Mouse (Mus musculus) intestine, embryonic 15.5 days (tissue): ENCODE data around the gene Olfr1342. TPM values are rescaled to one million over a fixed set of nuclear protein-coding genes. Genes with fewer than 3 reads are reported as not detected.

Source experiments
- ATAC-seq: fragments of 200-750 bp; cut with Nextera tagmentation; 2 replicates; pipeline ENCODE4 v1.8.0; 2017; ENCODE audit warnings: moderate TSS enrichment, moderate library complexity
- H3K27ac ChIP-seq: fragments of 300-500 bp; sonication (generic); 2 replicates; pipeline ENCODE4 v1.5.1; 2015; ENCODE audit warnings: mild to moderate bottlenecking, inconsistent platforms
- H3K27me3 ChIP-seq: fragments of 300-500 bp; sonication (generic); replicated peaks from 2 replicates; pipeline ENCODE4 v1.6.1; 2015; ENCODE audit warnings: inconsistent platforms
- H3K36me3 ChIP-seq: fragments of 300-500 bp; sonication (generic); 2 replicates; pipeline ENCODE4 v1.6.1; 2015; ENCODE audit warnings: inconsistent platforms
- H3K4me1 ChIP-seq: fragments of 300-500 bp; sonication (generic); replicated peaks from 2 replicates; pipeline ENCODE4 v1.6.1; 2015; ENCODE audit warnings: inconsistent platforms
- H3K4me2 ChIP-seq: fragments of 300-500 bp; sonication (generic); replicated peaks from 2 replicates; pipeline ENCODE4 v1.6.1; 2015; ENCODE audit warnings: mild to moderate bottlenecking, inconsistent platforms
- H3K4me3 ChIP-seq: fragments of 300-500 bp; sonication (generic); replicated peaks from 2 replicates; pipeline ENCODE4 v1.5.1; 2015; ENCODE audit warnings: inconsistent platforms
- H3K9ac ChIP-seq: fragments of 300-500 bp; sonication (generic); 2 replicates; pipeline ENCODE4 v1.6.1; 2015; ENCODE audit warnings: inconsistent platforms
- H3K9me3 ChIP-seq: fragments of 300-500 bp; sonication (generic); 2 replicates; pipeline ENCODE4 v1.6.1; 2016; ENCODE audit warnings: inconsistent platforms
- WGBS: fragments of 180-500 bp; shearing (Covaris S2); methylation state at CpG from one replicate; pipeline ENCODE4 v1.1.7; 2015; 5-methylcytosine and 5-hydroxymethylcytosine counted together
- polyA plus RNA-seq: library from polyadenylated mRNA; unstranded; fragments of >200 nt; fragmentation: Nextera tagmentation; extraction: Ambion mirVana; gene quantifications from 2 replicates; pipeline ENCODE4 v1.2.1, GENCODE M21; 2015

Olfr1342 gene
- polyA plus RNA-seq, 1 experiment from 2014 or later, result not detected

DNA sequence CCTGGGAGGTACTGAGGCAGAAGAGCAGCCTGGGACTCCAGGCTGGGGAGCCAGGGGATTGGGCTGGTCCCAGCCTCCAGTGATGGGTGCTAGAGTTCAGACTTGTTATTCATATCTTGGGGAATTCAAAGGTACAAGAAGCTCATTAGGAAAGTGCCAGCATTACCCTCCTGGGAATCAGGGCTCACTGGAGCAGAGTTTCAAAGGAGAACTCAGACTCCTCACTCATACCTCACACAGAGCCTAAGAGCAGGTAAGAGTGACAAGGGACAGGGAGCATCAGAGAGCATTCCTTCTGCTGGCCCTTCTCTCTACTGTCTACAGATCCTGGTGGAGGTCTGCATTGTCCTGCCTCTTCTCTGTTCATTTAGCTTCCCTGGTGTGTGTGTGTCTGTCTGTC, 33.9 kb downstream of the Olfr1342 start, which contains the start of gene Olfr62:
Olfr62 (plus strand) TSS at position 301 of the 400 bp plus-strand sequence.
- Histone ChIP-seq H3K27ac (no peak within 1 kb of the TSS), H3K4me1 (no peaks in the 10 kb centered on the region), H3K9me3 (no peaks in the 10 kb centered on the region), H3K36me3 (no peaks in the 10 kb centered on the region), H3K9ac (no peak within 1 kb of the TSS), H3K27me3 (no peaks in the 10 kb centered on the region), H3K4me2 (no peak within 1 kb of the TSS), H3K4me3 (no peak within 1 kb of the TSS)
- no peak for ATAC-seq

DNA sequence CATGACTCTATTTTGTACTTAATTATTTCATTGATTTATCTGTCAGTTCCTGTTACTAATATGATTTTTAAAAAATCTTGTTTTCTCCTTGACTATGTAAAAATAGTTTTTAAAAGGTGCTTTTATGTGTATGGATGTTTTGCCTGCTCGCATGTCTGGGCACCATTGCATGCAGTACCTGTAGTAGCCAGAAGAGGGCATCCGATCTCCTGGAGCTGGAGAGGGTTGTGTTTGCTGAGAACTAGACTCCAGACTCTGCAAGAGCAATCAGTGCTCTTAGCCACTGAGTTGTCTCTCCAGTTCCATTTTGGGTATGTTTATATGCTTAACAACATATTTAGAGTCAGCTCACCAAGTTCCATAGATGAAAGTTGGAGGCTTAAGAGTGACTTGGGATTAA, 47.3 kb downstream of the Olfr1342 start:
- H3K9ac ChIP-seq, result no peak overlapping the region
- no peak overlapping the region for H3K4me2 ChIP-seq
- no peaks in the 10 kb centered on the region for H3K36me3 ChIP-seq
- H3K4me1 ChIP-seq, result no peaks in the 10 kb centered on the region
- no peaks in the 10 kb centered on the region for H3K27me3 ChIP-seq
- no peak for ATAC-seq
- no peak overlapping the region for H3K4me3 ChIP-seq
- H3K27ac ChIP-seq, result no peak overlapping the region
- H3K9me3 ChIP-seq, result no peaks in the 10 kb centered on the region
- WGBS, result 8% methylated on average over 2 of the region's 2 CpGs

DNA sequence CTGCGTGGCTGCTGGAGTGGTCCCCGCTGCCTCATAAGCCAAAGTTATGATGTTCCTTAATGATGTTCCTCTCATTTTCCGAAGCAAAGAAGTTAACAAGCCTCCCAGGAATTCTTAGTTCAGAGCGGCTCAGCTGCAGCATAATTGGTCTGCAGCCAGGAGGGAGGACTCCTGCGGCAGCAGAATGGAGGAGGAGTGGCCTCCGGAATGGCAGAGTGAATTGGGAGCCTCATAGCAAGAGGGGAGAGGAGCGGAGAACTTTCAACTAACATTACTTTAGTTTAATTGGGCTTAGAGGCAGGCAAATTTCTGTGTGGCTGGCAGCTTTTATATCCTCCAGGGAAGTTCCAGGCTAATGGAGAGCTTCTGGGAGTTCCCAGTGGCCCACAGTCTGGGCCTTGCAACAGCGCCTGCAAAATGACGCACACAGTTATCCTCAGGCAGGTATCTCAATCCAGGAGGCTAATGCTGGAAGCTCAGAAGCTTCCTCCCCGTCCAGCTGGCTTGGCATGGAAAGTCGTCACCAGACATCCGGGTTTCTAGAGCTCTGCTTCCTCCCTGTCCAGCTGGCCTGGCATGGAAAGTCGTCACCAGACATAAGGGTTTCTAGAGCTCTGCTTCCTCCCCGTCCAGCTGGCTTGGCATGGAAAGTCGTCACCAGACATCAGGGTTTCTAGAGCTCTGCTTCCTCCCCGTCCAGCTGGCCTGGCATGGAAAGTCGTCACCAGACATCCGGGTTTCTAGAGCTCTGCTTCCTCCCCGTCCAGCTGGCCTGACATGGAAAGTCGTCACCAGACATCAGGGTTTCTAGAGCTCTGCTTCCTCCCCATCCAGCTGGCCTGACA, 50.0 kb downstream of the Olfr1342 start:
- WGBS, result 47% methylated on average over 20 of the region's 20 CpGs
- H3K4me3 ChIP-seq, result no peak overlapping the region
- H3K36me3 ChIP-seq, result no peaks in the 10 kb centered on the region
- H3K9ac ChIP-seq, result no peak overlapping the region
- ATAC-seq, result no peak
- H3K9me3 ChIP-seq, result no peaks in the 10 kb centered on the region
- peak overlapping the region; percentile 9; the same call in 1 of the 2 replicates for H3K4me2 ChIP-seq
- no peak overlapping the region for H3K27ac ChIP-seq
- no peaks in the 10 kb centered on the region for H3K4me1 ChIP-seq
- no peaks in the 10 kb centered on the region for H3K27me3 ChIP-seq

Other genes starting within 250 kb of the Olfr1342 start
- gene Mpl, start 235.2 kb downstream of the Olfr1342 start, polyA plus RNA-seq, result 0.30 and 0.31 TPM in 2 replicates
- gene Tie1, start 202.7 kb downstream of the Olfr1342 start, polyA plus RNA-seq, result 22.5 and 23.7 TPM in 2 replicates
- 73.5 and 80.3 TPM in 2 replicates for gene 2610528J11Rik, start 165.8 kb downstream of the Olfr1342 start, polyA plus RNA-seq
- 10.7 and 14.3 TPM in 2 replicates for gene Tmem125, start 148.7 kb downstream of the Olfr1342 start, polyA plus RNA-seq
- 0.55 and 0.58 TPM in 2 replicates for gene Cfap57, start 72.0 kb downstream of the Olfr1342 start, polyA plus RNA-seq
- 125 and 144 TPM in 2 replicates for gene Ebna1bp2, start 72.0 kb downstream of the Olfr1342 start, polyA plus RNA-seq
- gene Olfr62, start 33.8 kb downstream of the Olfr1342 start, polyA plus RNA-seq, result not detected in 2 replicates
- not detected in 2 replicates for gene Olfr1341, start 10.8 kb upstream of the Olfr1342 start, polyA plus RNA-seq
- gene Olfr1340, start 27.4 kb upstream of the Olfr1342 start, polyA plus RNA-seq, result not detected in 2 replicates
- gene Olfr1339, start 39.4 kb upstream of the Olfr1342 start, polyA plus RNA-seq, result not detected in 2 replicates
- gene Olfr1338, start 66.0 kb upstream of the Olfr1342 start, polyA plus RNA-seq, result not detected in 2 replicates
- not detected in 2 replicates for gene Olfr1337, start 89.8 kb upstream of the Olfr1342 start, polyA plus RNA-seq
- gene Olfr1335, start 117.2 kb upstream of the Olfr1342 start, polyA plus RNA-seq, result not detected in 2 replicates
- gene Olfr1333, start 143.5 kb upstream of the Olfr1342 start, polyA plus RNA-seq, result not detected in 2 replicates
- gene Olfr1331, start 171.9 kb upstream of the Olfr1342 start, polyA plus RNA-seq, result not detected in 2 replicates
- gene Olfr1330, start 195.8 kb upstream of the Olfr1342 start, polyA plus RNA-seq, result not detected in 2 replicates
- gene Olfr1329, start 224.7 kb upstream of the Olfr1342 start, polyA plus RNA-seq, result not detected in 2 replicates
- not detected in 2 replicates for gene Olfr1328, start 245.9 kb upstream of the Olfr1342 start, polyA plus RNA-seq